Mouse (Mus musculus) CD4-positive, CD25-positive, alpha-beta regulatory T cell, adult 4 months (primary cell): ENCODE results near the gene Slc22a2. TPM values are rescaled to one million over a fixed set of nuclear protein-coding genes. Genes with fewer than 3 reads are reported as not detected.
"Not testable (repeated sequence)": the region's sequence is repeated elsewhere in the genome, so short reads cannot be mapped to it uniquely, and the experiment has no call there.

Source experiments
- ATAC-seq: one replicate; pipeline ENCODE4 v1.8.0; 2017
- polyA plus RNA-seq, 2 experiments: library from polyadenylated mRNA; unstranded; fragments of 100-300 nt; shearing (Covaris generic); gene quantifications; one replicate each; pipeline ENCODE4 v1.2.1; 2017

Gene Slc22a2
- polyA plus RNA-seq = 1 to 10 TPM; 6.0 to 7.5 TPM

- ATAC-seq = no peak
Measured at GRCm38 (mm10) chr17:12583991-12584390, at the start of gene Slc22a2. Gene Slc22a2, plus strand, starts transcription at chr17:12584132.

DNA sequence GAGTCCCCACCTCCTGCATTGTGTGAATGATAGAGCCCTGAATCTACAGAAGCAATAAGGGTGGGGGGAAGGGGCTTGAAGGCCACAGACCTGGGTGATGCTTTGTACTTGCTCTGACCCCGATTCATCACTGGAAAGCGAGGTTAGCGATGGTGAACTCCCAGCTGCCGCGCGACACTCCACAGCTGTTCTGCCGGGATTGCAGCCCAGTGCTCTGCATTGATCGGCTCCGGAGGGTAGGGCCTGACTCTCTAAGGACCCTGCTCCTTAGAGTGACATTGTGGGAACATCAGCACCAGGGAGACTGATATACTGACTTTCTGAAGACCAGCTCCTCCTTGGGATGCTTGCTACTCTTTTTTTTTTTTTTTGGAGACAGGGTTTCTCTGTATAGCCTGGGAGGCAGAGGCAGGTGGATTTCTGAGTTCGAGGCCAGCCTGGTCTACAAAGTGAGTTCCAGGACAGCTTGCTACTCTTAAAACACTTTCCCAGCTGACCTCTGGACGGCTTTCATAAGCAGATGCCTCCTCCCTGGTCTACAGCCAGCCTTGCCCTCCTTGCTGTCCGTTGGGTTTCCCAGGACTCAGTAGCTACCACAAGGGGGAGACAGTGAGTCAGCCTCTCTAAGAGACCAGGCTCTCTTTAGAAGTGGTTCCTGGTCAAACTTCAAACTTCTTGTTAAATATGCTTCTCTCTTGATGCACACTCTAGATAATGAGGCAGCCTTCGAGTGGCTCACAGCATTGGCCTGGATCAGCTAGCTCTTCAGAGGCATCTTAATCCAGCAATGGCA, 49.4 kb upstream of the Slc22a2 start:
- peak; percentile 61 for ATAC-seq

- no peak for ATAC-seq
Measured at GRCm38 (mm10) chr17:12562215-12562614, 21.7 kb upstream of the Slc22a2 start.

GRCm38 (mm10) chr17:12564481-12565000, 19.4 kb upstream of the Slc22a2 start:
- ATAC-seq = not testable (repeated sequence)

DNA sequence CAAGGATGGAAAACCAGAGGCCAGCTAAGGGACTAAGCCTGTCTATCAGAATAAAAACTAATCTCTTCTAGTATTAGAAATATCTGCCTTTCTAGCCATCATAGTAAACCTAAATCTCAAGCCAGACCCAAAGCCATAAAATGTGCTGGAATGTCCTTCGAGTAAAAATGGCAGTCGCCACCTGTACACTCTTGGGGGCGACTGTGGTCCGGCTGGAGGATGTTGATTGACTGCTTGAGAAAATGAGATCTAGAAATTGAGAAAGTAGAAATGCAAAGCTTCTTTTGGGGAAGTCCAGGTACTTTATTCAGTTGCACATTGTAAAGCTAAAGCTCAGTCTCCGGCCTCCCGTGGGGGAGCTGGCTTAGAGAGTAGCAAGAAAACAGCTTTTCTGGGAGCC, 18.5 kb upstream of the Slc22a2 start:
- no peak for ATAC-seq

DNA sequence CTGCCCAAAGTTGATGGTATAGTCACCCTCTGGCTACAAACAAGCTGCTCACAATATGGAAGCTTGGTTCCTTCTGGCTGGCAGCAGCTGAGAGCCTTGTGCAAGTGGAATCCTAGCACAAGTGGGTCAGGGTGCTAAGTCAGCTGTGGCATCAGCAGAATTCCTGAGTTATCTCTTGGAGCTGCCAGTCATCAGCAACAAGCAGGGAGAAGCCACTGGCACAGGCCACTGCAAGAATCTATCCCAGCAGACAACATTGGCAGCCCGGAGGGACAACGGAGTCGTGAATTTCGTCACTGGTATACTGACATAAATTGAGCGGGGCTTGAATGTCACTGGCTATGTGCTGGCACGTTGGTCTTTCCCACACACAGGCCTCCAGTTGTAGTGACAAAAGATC, 12.6 kb upstream of the Slc22a2 start:
- ATAC-seq = no peak

DNA sequence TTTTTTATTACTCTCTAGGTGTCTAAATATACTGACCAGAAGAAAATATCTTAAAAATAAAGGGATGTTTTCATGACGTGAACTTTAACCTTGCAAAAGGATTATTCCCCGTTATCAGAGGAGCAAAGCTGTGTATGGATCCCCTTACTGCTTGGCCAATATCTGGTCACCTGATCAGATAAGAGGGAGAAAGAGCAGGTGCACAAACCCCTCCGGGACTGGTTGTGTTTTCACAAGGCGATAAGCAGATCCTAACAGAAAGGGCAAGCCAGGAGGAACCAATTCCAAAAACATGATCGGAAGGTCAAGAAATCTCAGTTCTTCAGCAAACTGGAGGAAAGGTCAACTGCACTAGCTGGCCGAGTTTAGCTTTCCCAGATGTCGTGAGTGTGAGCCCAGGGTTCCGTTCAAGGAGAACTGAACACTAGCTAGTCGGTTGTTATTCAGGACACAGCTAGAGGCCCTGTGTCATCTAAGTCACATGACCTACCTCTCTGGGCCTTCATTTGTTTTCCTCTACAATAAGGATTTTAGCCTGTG, 11.9 kb upstream of the Slc22a2 start:
- ATAC-seq = no peak

GRCm38 (mm10) chr17:12575391-12575790, 8.5 kb upstream of the Slc22a2 start:
- no peak for ATAC-seq

- ATAC-seq = no peak
Measured at GRCm38 (mm10) chr17:12577096-12577495, 6.8 kb upstream of the Slc22a2 start.

DNA sequence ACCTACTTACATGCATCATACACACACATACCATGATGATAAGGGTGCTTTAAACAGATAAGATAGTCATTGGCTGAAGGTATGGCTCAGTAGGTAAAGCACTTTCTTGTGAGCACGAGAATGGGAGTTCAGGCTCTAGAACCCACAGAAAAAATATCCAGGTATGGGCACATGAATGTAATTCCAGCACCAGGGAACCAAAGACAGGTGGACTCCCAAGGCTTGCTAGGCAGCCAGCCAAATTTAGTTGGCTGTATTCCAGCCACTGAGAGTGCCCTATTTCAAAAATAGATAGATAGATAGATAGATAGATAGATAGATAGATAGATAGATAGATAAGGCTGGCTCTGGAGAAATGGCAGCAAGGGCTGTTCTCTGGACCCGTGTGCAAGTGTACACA, 1.4 kb downstream of the Slc22a2 start:
- ATAC-seq = no peak

GRCm38 (mm10) chr17:12586966-12587365, 3.0 kb downstream of the Slc22a2 start:
- no peak for ATAC-seq

GRCm38 (mm10) chr17:12588801-12589247, 4.9 kb downstream of the Slc22a2 start:
- no peak for ATAC-seq

- ATAC-seq = no peak
Measured at GRCm38 (mm10) chr17:12590911-12591625, 7.1 kb downstream of the Slc22a2 start.

- no peak for ATAC-seq
Measured at GRCm38 (mm10) chr17:12595846-12596515, 12.0 kb downstream of the Slc22a2 start.

DNA sequence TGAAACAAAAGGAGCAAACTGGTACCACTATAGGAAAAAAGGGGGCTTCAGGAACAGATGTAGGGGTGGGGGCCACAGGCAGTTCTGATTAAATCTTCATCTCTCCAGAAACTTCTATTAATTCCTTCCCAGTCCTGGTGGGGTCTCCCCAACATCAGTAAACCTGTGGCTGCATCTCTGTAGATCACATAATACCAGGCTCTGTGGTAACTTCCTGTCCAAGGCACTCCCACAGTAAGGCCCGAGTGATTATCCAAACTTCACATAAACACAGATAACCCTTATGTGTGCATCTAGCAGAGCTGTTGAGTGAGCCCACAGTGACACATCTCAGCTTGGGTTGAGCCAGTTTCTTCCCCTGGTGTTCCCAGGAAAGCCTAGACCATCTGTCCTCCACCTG, 22.7 kb downstream of the Slc22a2 start:
- peak; percentile 93 for ATAC-seq

DNA sequence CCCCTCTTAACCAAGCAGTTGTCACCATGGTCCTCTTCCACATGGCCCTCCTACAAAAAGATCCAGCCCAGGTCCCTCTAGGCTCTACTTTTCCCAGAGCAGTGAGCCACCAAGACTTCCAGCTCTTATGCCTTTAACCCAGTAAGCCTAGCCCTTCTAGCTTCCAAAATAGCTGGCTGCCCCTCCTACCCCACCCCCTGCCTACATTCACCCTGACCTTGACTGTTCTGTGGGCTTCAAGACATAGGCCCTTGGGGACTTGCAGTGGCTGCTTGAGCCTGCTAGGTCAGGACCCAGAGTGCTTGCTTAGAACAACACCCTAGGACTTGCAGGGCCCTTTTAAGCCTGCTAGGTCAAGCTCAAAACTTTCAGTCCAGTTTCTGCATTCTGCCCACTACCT, 23.3 kb downstream of the Slc22a2 start:
- ATAC-seq = no peak

DNA sequence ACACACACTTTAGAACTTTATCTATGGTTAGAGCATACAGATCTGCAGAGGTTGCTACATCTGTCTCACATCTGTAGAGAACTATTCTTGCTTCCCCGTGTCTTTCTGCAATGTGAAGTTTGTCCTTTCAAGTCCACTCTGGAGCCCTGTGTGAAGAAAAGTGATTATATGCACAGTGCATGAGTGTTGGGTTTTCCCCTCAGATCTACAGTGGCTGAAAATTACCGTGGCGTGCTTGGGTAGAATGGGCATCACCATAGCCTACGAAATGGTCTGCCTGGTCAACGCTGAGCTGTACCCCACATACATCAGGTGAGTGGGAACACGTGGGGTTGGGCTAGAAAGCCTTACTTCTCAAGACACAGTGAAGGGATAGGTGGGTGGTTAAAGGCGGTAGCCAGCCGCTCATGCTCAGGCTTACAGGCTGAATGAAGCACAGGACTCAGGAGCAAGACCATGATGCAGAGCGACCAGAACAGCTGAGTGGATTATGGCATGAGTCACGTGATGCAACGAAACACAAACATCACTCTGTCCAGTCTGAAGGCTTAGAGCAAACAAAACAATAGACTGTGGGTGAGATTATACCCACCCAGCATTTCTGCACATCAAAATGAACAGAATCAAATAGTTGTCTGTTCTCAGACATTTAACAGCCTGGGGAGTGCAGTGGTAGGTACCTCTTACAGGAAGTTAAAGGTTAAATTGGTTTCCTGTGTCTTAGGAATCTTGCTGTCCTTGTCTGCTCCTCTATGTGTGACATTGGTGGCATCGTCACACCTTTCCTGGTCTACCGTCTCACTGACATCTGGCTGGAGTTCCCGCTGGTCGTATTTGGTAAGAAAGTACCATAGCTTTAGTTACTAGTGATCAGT, 30.8 kb downstream of the Slc22a2 start:
- peak; percentile 79 for ATAC-seq

GRCm38 (mm10) chr17:12615429-12615828, 31.5 kb downstream of the Slc22a2 start:
- ATAC-seq = peak; percentile 32

GRCm38 (mm10) chr17:12619641-12620040, 35.7 kb downstream of the Slc22a2 start:
- no peak for ATAC-seq

- ATAC-seq = no peak
Measured at GRCm38 (mm10) chr17:12627983-12628382, 44.1 kb downstream of the Slc22a2 start.

- ATAC-seq = no peak
Measured at GRCm38 (mm10) chr17:12630976-12631730, 47.2 kb downstream of the Slc22a2 start.
